In the genomic region with DNA sequence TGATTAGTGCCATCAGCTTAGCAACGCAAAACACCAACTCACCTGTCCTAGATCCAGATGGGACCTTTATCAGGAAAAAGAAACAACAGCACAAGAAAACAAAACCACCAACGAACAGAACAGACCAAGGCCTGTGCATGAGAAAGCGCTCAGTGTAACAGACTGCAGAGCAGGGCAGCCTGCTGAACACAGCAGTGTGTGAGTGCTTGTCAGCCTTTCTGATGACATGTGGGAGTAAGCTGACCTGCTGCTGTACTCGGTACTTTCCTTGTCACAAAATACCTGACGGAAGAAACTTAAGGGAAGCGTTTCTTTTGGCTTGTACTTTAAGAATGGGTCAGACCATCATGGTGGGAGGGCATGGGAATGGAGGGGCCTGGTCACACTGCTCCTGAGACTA, we compare ENCODE assay signal across 11 mouse cellular contexts.
"Had no signal": no experiment of that assay in that cellular context is flagged by ENCODE, and none has a peak within 500 bp of the region (broad histone marks: within the 10 kb centered on the region; RNA-seq: fewer than 3 reads in every experiment).

No protein-coding gene starts in this region.

- H3K9me3 ChIP-seq: liver, embryonic 13.5 days had no signal

- H3K4me1 ChIP-seq: liver, embryonic 13.5 days had no signal

- DNase-seq: kidney, postnatal 36 days; layer of hippocampus, postnatal 36 days; liver, embryonic 13.5 days; lung, adult 2 months; lung, postnatal 14 days; lung, postnatal 4 days; midbrain, embryonic 14.5 days; thymus, adult 18-20 months; thymus, postnatal 36 days had no signal

- H3K27me3 ChIP-seq: liver, embryonic 13.5 days had no signal

- H3K4me3 ChIP-seq: left cerebral cortex, adult 2 months; liver, embryonic 13.5 days had no signal

- H3K27ac ChIP-seq: left cerebral cortex, adult 2 months; liver, embryonic 13.5 days had no signal

- H3K9ac ChIP-seq: liver, embryonic 13.5 days had no signal

- H3K36me3 ChIP-seq: liver, embryonic 13.5 days had no signal

- H3K4me2 ChIP-seq: liver, embryonic 13.5 days; midbrain, embryonic 11.5 days had no signal
